Mouse (Mus musculus) urinary bladder, adult 2 months (tissue): ENCODE data around the gene Ptpro. TPM values are rescaled to one million over a fixed set of nuclear protein-coding genes. Genes with fewer than 3 reads are reported as not detected.

ENCODE experiments used
- DNase-seq: peaks from one replicate; pipeline ENCODE4 v3.0.0; 2022; ENCODE audit warnings: low spot score
- polyA plus RNA-seq: library from polyadenylated mRNA; depleted of rRNA; stranded (reverse); fragments of >200 nt; gene quantifications from 2 replicates; pipeline ENCODE4 v1.2.3, GENCODE M21; 2012; rRNA removed

The Ptpro gene
- 3.9 and 4.5 TPM in 2 replicates for polyA plus RNA-seq

DNA sequence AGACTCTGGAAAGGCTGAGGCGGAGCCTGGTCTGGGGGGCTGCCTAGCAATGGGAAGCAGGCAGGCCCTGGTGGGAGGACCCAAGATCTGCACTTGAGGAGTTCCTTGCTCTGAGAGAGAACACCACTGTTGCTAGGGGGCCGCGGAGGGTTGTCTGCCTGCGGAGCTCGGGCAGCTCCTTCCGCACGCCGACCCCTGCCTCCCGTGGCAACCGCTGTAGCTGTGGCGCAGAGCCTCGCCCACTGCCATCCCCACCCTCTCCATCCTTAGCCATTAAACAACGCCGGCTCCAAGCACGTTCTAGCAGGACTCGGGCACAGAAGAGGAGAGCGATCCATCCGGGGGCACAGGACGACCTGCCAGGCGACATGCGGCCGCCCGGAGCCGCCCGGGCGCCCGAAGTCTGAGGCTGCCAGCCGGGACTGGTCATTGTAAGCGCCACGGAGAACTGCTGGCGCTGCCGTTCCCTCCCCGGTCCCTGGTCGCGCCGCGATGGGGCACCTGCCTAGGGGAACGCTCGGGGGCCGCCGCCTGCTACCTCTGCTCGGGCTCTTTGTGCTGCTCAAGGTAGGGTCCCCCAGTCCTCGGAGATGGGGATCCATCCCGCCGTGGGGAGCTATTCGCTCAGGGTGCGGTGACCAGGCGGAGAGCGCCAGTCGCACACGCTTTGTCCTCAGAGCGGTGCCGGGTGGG, at the start of gene Ptpro:
Gene Ptpro, plus strand, starts transcription at position 126 of the 693 bp plus-strand sequence.
- DNase-seq, result no peak

GRCm38 (mm10) chr6:137202661-137203060, 49.5 kb upstream of the Ptpro start:
- no peak for DNase-seq

GRCm38 (mm10) chr6:137205662-137206400, 46.3 kb upstream of the Ptpro start:
- no peak for DNase-seq

DNA sequence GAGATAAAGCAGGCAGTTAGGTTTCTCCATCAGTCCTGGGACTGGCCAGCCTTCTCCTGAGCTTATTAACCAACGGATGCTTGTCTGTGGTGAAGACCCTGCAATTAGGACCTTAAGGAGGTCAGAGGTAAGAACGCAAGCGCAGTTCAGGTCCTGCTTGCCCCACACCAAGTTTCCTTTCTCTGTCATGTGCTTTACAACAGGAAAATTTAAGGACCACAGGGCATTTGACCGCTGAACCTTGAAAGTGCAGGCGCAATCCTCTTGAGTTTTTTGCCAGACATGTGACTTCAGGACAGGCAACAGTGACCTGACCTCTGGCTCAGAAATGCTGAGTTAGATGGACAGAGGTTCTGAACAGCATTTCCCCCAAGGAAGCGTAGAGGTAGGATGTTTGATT, 45.0 kb upstream of the Ptpro start:
- no peak for DNase-seq

DNA sequence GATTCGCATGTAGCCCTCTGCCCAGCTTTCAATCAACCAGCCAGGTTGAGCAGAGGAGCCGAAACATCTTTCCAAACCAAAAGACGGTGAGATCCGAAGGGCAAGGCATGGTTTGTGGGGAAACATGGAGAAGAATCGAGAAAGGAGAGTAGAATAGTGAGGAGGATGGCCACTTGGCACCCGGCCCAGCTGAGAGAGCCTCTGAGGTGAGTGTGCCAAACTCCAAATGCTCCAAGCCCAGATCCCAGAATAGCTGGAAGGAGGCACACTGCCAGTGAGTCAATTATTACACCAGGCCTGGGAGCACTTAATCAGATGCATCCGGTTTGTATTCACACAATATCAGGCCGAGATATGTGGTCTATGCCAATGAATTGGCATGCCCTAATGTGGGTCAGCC, 42.1 kb upstream of the Ptpro start:
- no peak for DNase-seq

GRCm38 (mm10) chr6:137210991-137211390, 41.1 kb upstream of the Ptpro start:
- DNase-seq, result no peak

DNA sequence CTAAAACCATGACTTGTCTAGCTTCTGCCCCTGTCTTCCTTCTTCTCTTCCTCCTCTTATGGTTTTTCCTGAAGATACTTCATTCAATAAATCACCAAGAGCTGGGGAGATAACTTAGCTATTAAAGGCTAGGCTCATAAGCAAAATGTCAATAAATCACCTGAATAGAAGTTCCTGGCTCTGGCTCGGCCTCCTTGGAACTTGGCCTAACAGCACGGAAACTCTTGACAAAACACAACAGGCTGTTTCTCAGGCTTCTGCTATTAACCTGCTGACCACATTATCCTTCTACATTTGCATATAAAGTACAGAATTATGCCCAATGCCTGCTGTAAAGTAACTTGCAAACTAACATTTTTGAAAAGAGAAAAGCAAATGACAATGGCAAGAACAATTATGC, 40.7 kb upstream of the Ptpro start:
- no peak for DNase-seq

DNA sequence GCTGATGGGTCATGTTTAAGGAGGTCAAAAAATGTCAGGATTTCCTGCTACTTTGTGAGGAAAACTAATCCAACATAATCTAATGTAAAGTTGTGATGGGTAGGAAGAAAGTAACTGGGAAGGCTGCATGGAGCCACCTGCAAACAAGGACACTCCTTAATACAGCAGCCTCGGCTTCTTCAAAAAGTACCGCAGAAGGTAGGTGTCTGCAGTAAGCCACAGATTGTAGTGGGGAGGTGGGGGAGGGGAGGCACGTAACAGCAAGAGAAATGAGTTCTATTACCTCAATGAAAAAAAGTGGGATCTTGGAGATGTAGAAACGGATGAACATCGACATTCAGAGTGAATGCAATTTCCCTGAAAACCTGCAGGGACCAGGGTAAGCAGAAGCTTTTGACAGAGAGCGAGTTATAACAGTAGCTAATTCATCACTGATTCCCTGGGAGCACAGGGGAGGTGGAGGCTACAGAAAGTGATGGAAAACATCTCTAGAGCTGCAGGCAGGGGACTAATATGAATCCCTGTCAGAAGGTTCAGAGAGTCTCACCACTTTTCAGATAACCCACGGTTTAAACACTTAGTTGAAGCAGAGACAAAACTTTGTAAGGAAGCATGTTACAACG, 34.2 kb upstream of the Ptpro start:
- DNase-seq, result no peak

- no peak for DNase-seq
Measured at GRCm38 (mm10) chr6:137252887-137253242, 746 bp downstream of the Ptpro start.

DNA sequence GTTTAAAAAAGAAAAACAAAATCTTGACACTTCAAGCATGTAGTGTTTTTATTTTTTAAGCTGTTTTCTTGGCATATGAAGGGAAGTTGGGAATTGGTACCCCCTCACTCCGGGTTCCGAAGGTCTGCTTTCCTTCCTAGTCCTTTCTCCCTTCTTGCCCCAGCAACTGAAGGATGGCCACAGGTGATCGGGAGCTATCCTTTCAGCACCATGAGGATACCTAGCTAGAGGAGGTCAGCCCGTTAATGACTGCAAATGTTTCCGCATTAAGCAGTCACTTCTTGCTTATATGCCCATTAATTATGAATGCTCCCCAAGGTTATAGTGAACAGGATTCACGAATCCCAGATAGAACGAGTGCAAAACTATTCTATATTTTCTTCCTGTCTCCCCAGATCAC, 1.3 kb downstream of the Ptpro start:
- no peak for DNase-seq

DNA sequence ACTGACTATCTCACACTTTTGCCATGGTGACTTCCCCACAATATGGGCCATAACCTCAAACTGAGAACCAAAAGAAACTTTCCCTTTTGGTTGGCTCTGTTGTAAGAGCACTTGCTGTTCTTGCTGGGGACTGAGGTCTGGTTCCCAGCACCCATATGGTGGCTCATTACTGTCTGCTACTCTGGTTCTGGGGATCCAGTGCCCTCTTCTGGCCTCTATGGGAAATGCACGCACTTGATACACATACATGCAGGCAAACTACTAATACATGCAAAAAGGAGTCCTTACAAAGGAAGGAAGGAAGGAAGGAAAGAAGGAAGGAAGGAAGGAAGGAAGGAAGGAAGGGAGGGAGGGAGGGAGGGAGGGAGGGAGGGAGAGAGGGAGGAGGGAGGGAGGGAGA, 8.9 kb downstream of the Ptpro start:
- no peak for DNase-seq

- DNase-seq, result no peak
Measured at GRCm38 (mm10) chr6:137262087-137262486, 10.0 kb downstream of the Ptpro start.

DNA sequence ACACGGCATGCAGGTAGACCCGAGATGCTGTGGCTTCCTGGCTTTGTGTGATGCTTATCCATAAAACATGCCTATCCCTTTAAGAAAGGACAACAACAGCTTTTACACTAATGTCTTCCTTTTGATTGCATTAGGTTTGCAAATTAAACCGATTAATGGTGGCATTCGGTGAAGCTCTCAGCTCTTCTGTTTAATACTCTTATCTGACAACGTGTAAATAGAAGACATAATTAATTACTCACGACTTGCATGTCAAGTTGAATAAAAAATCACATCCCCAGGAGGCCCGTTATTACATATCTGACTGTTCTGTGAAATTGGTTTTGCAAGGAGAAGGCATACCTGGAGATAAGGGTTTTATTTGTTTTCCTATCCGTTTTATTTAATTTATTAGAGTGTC, 15.9 kb downstream of the Ptpro start:
- DNase-seq, result no peak

DNA sequence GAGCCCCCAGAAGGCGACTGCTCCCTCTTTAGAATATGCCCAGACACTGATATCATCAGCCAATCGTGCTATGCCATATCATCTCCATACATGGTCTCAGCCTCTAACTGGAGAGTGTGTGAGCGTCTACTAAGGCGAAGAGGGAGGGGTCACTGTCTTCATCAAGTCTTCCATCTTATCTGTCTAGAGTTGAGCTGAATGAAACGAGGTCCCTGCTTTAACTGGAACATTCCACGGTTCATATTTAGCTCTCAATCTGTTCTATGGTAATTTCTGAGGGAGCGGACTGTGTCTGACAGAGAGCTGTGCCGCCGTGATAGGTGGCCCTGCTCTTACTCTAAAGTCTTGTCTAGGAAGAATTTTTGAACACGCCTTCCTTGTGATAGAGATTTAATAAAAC, 16.5 kb downstream of the Ptpro start:
- DNase-seq, result no peak

DNA sequence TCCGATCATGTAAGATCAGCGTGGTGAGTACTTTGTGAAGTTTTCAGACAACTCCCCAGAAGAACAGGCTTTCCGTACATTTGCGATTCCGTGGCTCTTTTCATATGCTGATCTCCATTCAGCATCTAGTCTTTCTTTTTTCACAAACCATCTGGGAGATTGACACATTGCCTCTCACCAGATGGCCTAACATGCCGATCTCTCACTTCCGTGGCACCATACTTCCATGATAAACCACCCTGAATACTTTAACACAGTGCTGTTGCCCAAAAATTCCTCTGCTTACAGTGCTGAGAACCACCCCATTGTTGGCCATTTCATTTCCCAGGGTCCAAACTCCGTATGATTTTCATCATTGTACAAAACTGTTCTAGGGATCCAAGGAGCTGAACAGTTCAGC, 20.4 kb downstream of the Ptpro start:
- no peak for DNase-seq

DNA sequence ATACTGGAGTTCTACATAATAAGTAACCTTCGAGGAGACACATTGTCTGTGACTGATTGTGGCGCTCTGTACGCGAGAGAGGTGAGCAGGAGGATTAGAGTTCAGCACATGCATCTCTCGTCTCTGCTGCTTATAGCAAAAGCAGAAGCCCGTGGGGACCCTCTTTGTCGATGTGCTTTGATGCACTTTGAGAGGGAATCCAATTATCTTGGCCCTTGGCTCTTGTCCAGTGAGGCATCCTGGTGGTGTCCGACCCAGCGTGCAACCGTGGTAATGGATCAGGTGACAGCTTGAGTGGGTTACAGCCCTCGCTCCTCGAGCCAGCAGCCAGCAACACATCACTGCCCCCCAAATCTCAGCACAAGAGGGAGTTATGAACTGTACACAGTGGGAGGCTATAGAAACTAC, 25.5 kb downstream of the Ptpro start:
- DNase-seq, result no peak

DNA sequence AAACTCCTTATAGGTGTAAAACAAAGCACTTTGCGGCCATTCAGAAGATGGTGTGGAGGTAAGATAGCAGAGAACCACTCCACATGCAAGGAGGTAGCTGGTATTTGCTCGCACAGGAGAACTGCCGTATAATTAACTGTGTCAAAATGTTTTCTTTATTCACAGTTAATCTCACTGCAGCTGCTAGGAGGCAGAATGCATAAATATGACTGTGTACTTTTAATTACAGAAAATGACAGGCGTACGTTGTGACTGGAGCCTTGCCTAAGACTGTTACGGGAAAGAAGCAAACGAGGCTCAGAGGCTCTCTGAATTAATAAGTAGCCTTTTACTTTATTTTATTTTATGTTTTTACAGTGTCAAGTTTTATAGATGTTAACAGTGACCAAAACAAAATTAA, 27.5 kb downstream of the Ptpro start:
- no peak for DNase-seq

- DNase-seq, result no peak
Measured at GRCm38 (mm10) chr6:137281541-137282049, 29.5 kb downstream of the Ptpro start.

- no peak for DNase-seq
Measured at GRCm38 (mm10) chr6:137282050-137282449, 29.9 kb downstream of the Ptpro start.

- DNase-seq, result no peak
Measured at GRCm38 (mm10) chr6:137286376-137286775, 34.3 kb downstream of the Ptpro start.

- no peak for DNase-seq
Measured at GRCm38 (mm10) chr6:137287788-137288187, 35.7 kb downstream of the Ptpro start.

DNA sequence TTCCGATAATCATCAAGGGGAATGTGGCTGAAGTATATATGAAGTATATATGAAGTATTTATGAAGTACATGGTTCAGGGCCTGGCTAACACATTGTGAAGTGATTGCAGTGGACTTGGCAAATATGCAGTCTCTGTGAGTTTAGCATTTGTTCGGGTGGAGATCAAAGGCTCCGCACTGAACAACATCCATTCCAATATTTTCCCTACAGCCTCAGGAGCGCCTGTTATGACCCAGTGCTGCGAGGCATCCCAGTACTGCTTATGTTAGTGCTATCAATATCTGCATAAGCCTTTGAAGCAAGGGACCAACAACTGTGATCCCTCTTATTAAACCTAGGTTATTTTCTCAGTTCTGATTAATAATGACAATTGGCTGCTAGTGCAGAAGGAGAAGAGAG, 36.1 kb downstream of the Ptpro start:
- no peak for DNase-seq

GRCm38 (mm10) chr6:137292421-137292820, 40.3 kb downstream of the Ptpro start:
- DNase-seq, result no peak
